Mouse (Mus musculus): ENCODE results near the gene Bicra. TPM values are rescaled to one million over a fixed set of nuclear protein-coding genes. Genes with fewer than 3 reads are reported as not detected.
A peak's percentile ranks its signal among the peaks of the same experiment; 100 is the strongest.

Bicra gene
- polyA plus RNA-seq, 1 experiment: 5.9 TPM

DNA sequence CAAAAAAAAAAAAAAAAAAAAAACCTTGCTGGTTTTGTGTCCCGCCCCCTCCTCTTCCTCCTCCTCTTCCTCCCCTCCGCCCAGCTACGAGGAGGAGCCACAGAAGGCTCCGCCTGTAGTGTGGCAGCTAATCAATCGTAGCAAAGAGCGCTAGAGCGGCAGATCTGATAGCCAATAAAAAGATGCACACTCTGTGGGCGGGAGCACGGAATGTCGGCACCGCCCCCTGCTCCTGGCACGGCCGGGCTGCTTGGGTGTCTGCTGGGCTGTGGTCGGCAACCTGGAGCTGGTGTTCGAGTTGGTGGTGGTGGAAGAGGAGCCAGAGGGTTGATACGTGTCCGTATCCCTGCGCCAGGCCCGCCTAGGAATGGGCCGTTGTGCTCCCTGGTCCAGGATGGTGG, 443 bp upstream of the Bicra start:
- Histone ChIP-seq H3K27me3 (ENCODE audit: control insufficient read depth, insufficient read depth, low read length) (no peaks in the 10 kb centered on the region), H3K36me3 (ENCODE audit: control insufficient read depth, insufficient read depth, low read length) (no peaks in the 10 kb centered on the region), H3K27ac (ENCODE audit: control insufficient read depth, insufficient read depth, low read depth, low read length) (peak overlapping the region; percentile 71), H3K4me1 (ENCODE audit: control insufficient read depth, insufficient read depth, low read length) (peaks cover 17% of the 10 kb centered on the region), H3K4me3 (ENCODE audit: control insufficient read depth, low read depth, low read length) (peak overlapping the region; percentile 94)
- TF ChIP-seq POLR2A (IDR thresholded peaks at IDR 0.05; ENCODE audit: control insufficient read depth, low read depth, low read length): peak; percentile 72
- TF ChIP-seq CTCF (IDR thresholded peaks at IDR 0.05; ENCODE audit: control insufficient read depth, insufficient read depth, insufficient replicate concordance, low read depth, low read length): no peak

GRCm38 (mm10) chr7:16046481-16047337, 1.0 kb downstream of the Bicra start:
- H3K27me3 ChIP-seq (ENCODE audit: control insufficient read depth, insufficient read depth, low read length): no peaks in the 10 kb centered on the region
- peak overlapping the region; percentile 75 for H3K4me3 ChIP-seq (ENCODE audit: control insufficient read depth, low read depth, low read length)
- H3K4me1 ChIP-seq (ENCODE audit: control insufficient read depth, insufficient read depth, low read length): peaks cover 8% of the 10 kb centered on the region
- H3K36me3 ChIP-seq (ENCODE audit: control insufficient read depth, insufficient read depth, low read length): no peaks in the 10 kb centered on the region
- TF ChIP-seq POLR2A (IDR thresholded peaks at IDR 0.05; ENCODE audit: control insufficient read depth, low read depth, low read length) (0 out of 2 replicates have a peak, but pooled peaks have one; percentile 31), CTCF (IDR thresholded peaks at IDR 0.05; ENCODE audit: control insufficient read depth, insufficient read depth, insufficient replicate concordance, low read depth, low read length) (no peak)
- peak overlapping the region; percentile 76 for H3K27ac ChIP-seq (ENCODE audit: control insufficient read depth, insufficient read depth, low read depth, low read length)

- H3K4me3 ChIP-seq (ENCODE audit: control insufficient read depth, low read depth, low read length): peak overlapping the region; percentile 75
- TF ChIP-seq CTCF (IDR thresholded peaks at IDR 0.05; ENCODE audit: control insufficient read depth, insufficient read depth, insufficient replicate concordance, low read depth, low read length) (no peak), POLR2A (IDR thresholded peaks at IDR 0.05; ENCODE audit: control insufficient read depth, low read depth, low read length) (no peak)
- no peaks in the 10 kb centered on the region for H3K27me3 ChIP-seq (ENCODE audit: control insufficient read depth, insufficient read depth, low read length)
- H3K27ac ChIP-seq (ENCODE audit: control insufficient read depth, insufficient read depth, low read depth, low read length): peak overlapping the region; percentile 76; the same call in 1 of the 2 replicates
- no peaks in the 10 kb centered on the region for H3K36me3 ChIP-seq (ENCODE audit: control insufficient read depth, insufficient read depth, low read length)
- peaks cover 7% of the 10 kb centered on the region for H3K4me1 ChIP-seq (ENCODE audit: control insufficient read depth, insufficient read depth, low read length)
Measured at GRCm38 (mm10) chr7:16046101-16046480, 1.6 kb downstream of the Bicra start.

- TF ChIP-seq POLR2A (IDR thresholded peaks at IDR 0.05; ENCODE audit: control insufficient read depth, low read depth, low read length) (no peak), CTCF (IDR thresholded peaks at IDR 0.05; ENCODE audit: control insufficient read depth, insufficient read depth, insufficient replicate concordance, low read depth, low read length) (no peak)
Measured at GRCm38 (mm10) chr7:16045538-16045937, 2.2 kb downstream of the Bicra start.

GRCm38 (mm10) chr7:16044531-16044930, 3.2 kb downstream of the Bicra start:
- no peak overlapping the region for H3K4me3 ChIP-seq (ENCODE audit: control insufficient read depth, low read depth, low read length)
- TF ChIP-seq POLR2A (IDR thresholded peaks at IDR 0.05; ENCODE audit: control insufficient read depth, low read depth, low read length): no peak
- TF ChIP-seq CTCF (IDR thresholded peaks at IDR 0.05; ENCODE audit: control insufficient read depth, insufficient read depth, insufficient replicate concordance, low read depth, low read length): no peak
- no peaks in the 10 kb centered on the region for H3K36me3 ChIP-seq (ENCODE audit: control insufficient read depth, insufficient read depth, low read length)
- H3K4me1 ChIP-seq (ENCODE audit: control insufficient read depth, insufficient read depth, low read length): peaks cover 7% of the 10 kb centered on the region
- no peaks in the 10 kb centered on the region for H3K27me3 ChIP-seq (ENCODE audit: control insufficient read depth, insufficient read depth, low read length)
- H3K27ac ChIP-seq (ENCODE audit: control insufficient read depth, insufficient read depth, low read depth, low read length): no peak overlapping the region

More at GRCm38 (mm10) chr7:16045538-16045937, 2.2 kb downstream of the Bicra start:
- H3K27me3 ChIP-seq (ENCODE audit: control insufficient read depth, insufficient read depth, low read length): no peaks in the 10 kb centered on the region
- H3K36me3 ChIP-seq (ENCODE audit: control insufficient read depth, insufficient read depth, low read length): no peaks in the 10 kb centered on the region
- no peak overlapping the region for H3K4me3 ChIP-seq (ENCODE audit: control insufficient read depth, low read depth, low read length)
- no peak overlapping the region for H3K27ac ChIP-seq (ENCODE audit: control insufficient read depth, insufficient read depth, low read depth, low read length)
- peaks cover 7% of the 10 kb centered on the region for H3K4me1 ChIP-seq (ENCODE audit: control insufficient read depth, insufficient read depth, low read length)

DNA sequence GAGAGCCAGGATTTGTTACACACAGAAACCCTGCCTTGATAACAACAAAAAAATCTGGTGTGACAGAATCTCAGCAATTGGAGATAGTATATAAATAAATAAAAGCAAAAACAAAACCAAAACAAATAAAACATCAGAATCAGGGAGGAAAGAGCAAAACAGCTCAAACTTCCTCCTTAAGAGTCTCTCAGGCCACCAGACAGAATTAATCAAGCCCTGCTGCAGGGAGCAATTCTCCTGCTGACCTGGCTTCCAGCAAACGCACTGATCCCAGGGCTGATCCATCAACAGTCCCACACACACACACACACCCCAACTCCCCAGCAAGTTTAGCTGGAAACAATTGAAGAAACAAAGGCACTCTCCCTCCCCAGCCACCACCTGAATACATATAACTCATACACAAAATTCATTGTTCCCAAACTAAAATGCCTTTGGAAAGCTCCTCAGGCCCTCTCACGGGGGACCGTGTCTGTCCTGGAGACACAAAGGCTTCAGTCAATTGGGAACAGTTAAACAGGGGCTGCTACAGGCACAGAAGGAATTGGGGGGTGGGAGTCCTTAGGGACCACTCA, 3.8 kb downstream of the Bicra start:
- no peak for TF ChIP-seq POLR2A (IDR thresholded peaks at IDR 0.05; ENCODE audit: control insufficient read depth, low read depth, low read length)
- TF ChIP-seq CTCF (IDR thresholded peaks at IDR 0.05; ENCODE audit: control insufficient read depth, insufficient read depth, insufficient replicate concordance, low read depth, low read length): no peak
- no peaks in the 10 kb centered on the region for H3K27me3 ChIP-seq (ENCODE audit: control insufficient read depth, insufficient read depth, low read length)
- no peak overlapping the region for H3K4me3 ChIP-seq (ENCODE audit: control insufficient read depth, low read depth, low read length)
- H3K36me3 ChIP-seq (ENCODE audit: control insufficient read depth, insufficient read depth, low read length): no peaks in the 10 kb centered on the region
- peak overlapping the region; percentile 12; the same call in 1 of the 2 replicates for H3K27ac ChIP-seq (ENCODE audit: control insufficient read depth, insufficient read depth, low read depth, low read length)
- H3K4me1 ChIP-seq (ENCODE audit: control insufficient read depth, insufficient read depth, low read length): peaks cover 7% of the 10 kb centered on the region
